Mouse (Mus musculus) hindbrain, embryonic 15.5 days (tissue): ENCODE measurements around the gene Cnksr1. TPM values are rescaled to one million over a fixed set of nuclear protein-coding genes. Genes with fewer than 3 reads are reported as not detected.

ENCODE experiments used
- ATAC-seq: fragments of 200-750 bp; cut with Nextera tagmentation; 2 replicates; pipeline ENCODE4 v1.8.0; 2017; ENCODE audit warnings: low read depth, moderate number of reproducible peaks, moderate TSS enrichment; ENCODE audit not compliant: low FRiP score
- H3K27ac ChIP-seq: fragments of 300-500 bp; sonication (generic); replicated peaks from 2 replicates; pipeline ENCODE4 v1.5.1; 2015; ENCODE audit warnings: mild to moderate bottlenecking, inconsistent platforms
- H3K27me3 ChIP-seq: fragments of 300-500 bp; sonication (generic); 2 replicates; pipeline ENCODE4 v1.6.1; 2015; ENCODE audit warnings: control low read depth, inconsistent platforms
- H3K36me3 ChIP-seq: fragments of 300-500 bp; sonication (generic); 2 replicates; pipeline ENCODE4 v1.6.1; 2015; ENCODE audit warnings: control low read depth, inconsistent platforms
- H3K4me1 ChIP-seq: fragments of 300-500 bp; sonication (generic); replicated peaks from 2 replicates; pipeline ENCODE4 v1.6.1; 2015; ENCODE audit warnings: control low read depth, inconsistent platforms
- H3K4me2 ChIP-seq: fragments of 300-500 bp; sonication (generic); 2 replicates; pipeline ENCODE4 v1.6.1; 2015; ENCODE audit warnings: moderate library complexity, mild to moderate bottlenecking, inconsistent platforms
- H3K4me3 ChIP-seq: fragments of 300-500 bp; sonication (generic); 2 replicates; pipeline ENCODE4 v1.5.1; 2015; ENCODE audit warnings: mild to moderate bottlenecking, inconsistent platforms
- H3K9ac ChIP-seq: fragments of 300-500 bp; sonication (generic); 2 replicates; pipeline ENCODE4 v1.6.1; 2015; ENCODE audit warnings: inconsistent platforms
- H3K9me3 ChIP-seq: fragments of 300-500 bp; sonication (generic); 2 replicates; pipeline ENCODE4 v1.6.1; 2016; ENCODE audit warnings: control low read depth, inconsistent platforms
- WGBS: fragments of 180-500 bp; shearing (Covaris S2); methylation state at CpG from one replicate; pipeline ENCODE4 v1.1.7; 2015; 5-methylcytosine and 5-hydroxymethylcytosine counted together
- polyA plus RNA-seq: library from polyadenylated mRNA; unstranded; fragments of >200 nt; fragmentation: Nextera tagmentation; extraction: Ambion mirVana; gene quantifications from 2 replicates; pipeline ENCODE4 v1.2.1, GENCODE M21; 2015

Gene Cnksr1
- polyA plus RNA-seq, 1 experiment from 2014 or later = 0.30 TPM

- no peaks in the 10 kb centered on the region for H3K36me3 ChIP-seq
- H3K9ac ChIP-seq = no peak overlapping the region
- H3K4me2 ChIP-seq = no peak overlapping the region
- WGBS = 80% methylated on average over 5 of the region's 5 CpGs
- H3K9me3 ChIP-seq = no peaks in the 10 kb centered on the region
- H3K27me3 ChIP-seq = peaks cover 18% of the 10 kb centered on the region
- no peak overlapping the region for H3K27ac ChIP-seq
- H3K4me3 ChIP-seq = no peak overlapping the region
- H3K4me1 ChIP-seq = peaks cover 12% of the 10 kb centered on the region
- no peak for ATAC-seq
Measured at GRCm38 (mm10) chr4:134234876-134235275, 3.3 kb downstream of the Cnksr1 start.

GRCm38 (mm10) chr4:134230431-134230830 lies 7.8 kb downstream of the Cnksr1 start:
- H3K4me1 ChIP-seq = no peaks in the 10 kb centered on the region
- ATAC-seq = no peak
- 48% methylated on average over 8 of the region's 8 CpGs for WGBS
- no peak overlapping the region for H3K4me2 ChIP-seq
- no peaks in the 10 kb centered on the region for H3K27me3 ChIP-seq
- H3K4me3 ChIP-seq = no peak overlapping the region
- no peaks in the 10 kb centered on the region for H3K36me3 ChIP-seq
- no peaks in the 10 kb centered on the region for H3K9me3 ChIP-seq
- H3K9ac ChIP-seq = no peak overlapping the region
- no peak overlapping the region for H3K27ac ChIP-seq

- no peaks in the 10 kb centered on the region for H3K4me1 ChIP-seq
- no peaks in the 10 kb centered on the region for H3K9me3 ChIP-seq
- ATAC-seq = no peak
- H3K27me3 ChIP-seq = no peaks in the 10 kb centered on the region
- WGBS = 81% methylated on average over 8 of the region's 8 CpGs
- H3K9ac ChIP-seq = no peak within 1 kb of the TSS
- H3K36me3 ChIP-seq = no peaks in the 10 kb centered on the region
- no peak within 1 kb of the TSS for H3K4me3 ChIP-seq
- H3K4me2 ChIP-seq = no peak within 1 kb of the TSS
- no peak within 1 kb of the TSS for H3K27ac ChIP-seq
Measured at GRCm38 (mm10) chr4:134227194-134227593, 11.0 kb downstream of the Cnksr1 start, which contains the start of gene Catsper4. Gene Catsper4 (minus strand): TSS chr4:134227383.

GRCm38 (mm10) chr4:134222793-134223600 lies 15.2 kb downstream of the Cnksr1 start:
- Histone ChIP-seq H3K36me3 (no peaks in the 10 kb centered on the region), H3K4me2 (no peak overlapping the region), H3K4me1 (no peaks in the 10 kb centered on the region), H3K9me3 (no peaks in the 10 kb centered on the region), H3K4me3 (no peak overlapping the region), H3K9ac (no peak overlapping the region), H3K27ac (no peak overlapping the region), H3K27me3 (no peaks in the 10 kb centered on the region)
- 67% methylated on average over 11 of the region's 11 CpGs for WGBS
- no peak for ATAC-seq

- H3K9ac ChIP-seq = no peak overlapping the region
- H3K4me1 ChIP-seq = no peaks in the 10 kb centered on the region
- H3K4me2 ChIP-seq = no peak overlapping the region
- H3K9me3 ChIP-seq = no peaks in the 10 kb centered on the region
- H3K27ac ChIP-seq = no peak overlapping the region
- ATAC-seq = no peak
- 64% methylated on average over 6 of the region's 6 CpGs for WGBS
- no peaks in the 10 kb centered on the region for H3K36me3 ChIP-seq
- H3K27me3 ChIP-seq = no peaks in the 10 kb centered on the region
- no peak overlapping the region for H3K4me3 ChIP-seq
Measured at GRCm38 (mm10) chr4:134206488-134207053, 31.6 kb downstream of the Cnksr1 start.

DNA sequence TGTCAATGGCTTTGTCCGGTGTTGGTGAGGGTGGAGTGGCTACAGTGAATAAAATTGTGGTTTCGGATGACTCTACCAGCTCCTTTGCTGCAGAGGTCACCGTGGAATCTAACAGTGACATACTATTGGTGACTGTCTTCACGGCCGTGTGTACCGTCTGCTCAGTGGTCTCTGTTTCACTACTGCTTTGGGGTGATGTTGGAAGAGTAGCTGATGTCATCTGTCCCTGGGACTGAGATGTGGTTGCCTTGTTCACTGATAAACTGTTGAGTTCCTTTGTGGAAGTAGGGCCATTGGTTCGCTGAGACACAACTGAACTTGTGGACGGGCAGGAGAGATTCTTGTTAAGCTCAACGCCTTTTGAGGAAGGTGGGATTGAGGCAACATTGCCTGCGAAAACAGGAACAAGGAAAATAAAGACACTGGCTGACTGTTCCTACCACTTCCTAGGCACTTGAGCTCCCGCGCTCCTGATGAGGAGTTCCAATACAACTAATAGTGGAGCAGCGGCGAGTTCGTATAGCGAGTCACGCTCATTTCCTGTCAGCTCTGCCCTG lies 34.8 kb downstream of the Cnksr1 start:
- no peak overlapping the region for H3K4me2 ChIP-seq
- no peaks in the 10 kb centered on the region for H3K4me1 ChIP-seq
- no peaks in the 10 kb centered on the region for H3K36me3 ChIP-seq
- H3K4me3 ChIP-seq = no peak overlapping the region
- no peak overlapping the region for H3K9ac ChIP-seq
- H3K27me3 ChIP-seq = no peaks in the 10 kb centered on the region
- no peaks in the 10 kb centered on the region for H3K9me3 ChIP-seq
- no peak overlapping the region for H3K27ac ChIP-seq
- 90% methylated on average over 17 of the region's 17 CpGs for WGBS
- no peak for ATAC-seq

DNA sequence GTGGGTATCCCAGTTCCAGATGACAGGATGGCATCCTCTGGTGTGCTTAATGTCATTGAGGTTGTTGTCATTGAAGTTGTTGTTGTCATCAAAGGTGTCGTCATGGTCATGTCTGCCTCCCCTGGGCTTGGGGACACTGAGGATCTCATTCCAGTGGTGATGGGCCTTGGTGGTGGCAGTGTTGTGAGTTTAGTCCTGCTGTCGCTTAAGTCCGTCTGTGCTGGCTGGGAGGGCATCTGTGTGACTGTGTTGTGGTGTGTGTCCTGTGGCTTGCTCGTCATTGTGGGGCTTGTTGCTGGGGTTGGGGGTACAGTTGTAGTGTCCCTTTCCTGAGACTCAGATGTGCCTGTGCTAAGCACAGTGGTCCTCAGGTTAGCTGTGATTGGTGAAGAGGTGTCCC lies 35.3 kb downstream of the Cnksr1 start, which contains the start of gene Gm7534:
Gm7534 (minus strand) TSS at position 101 of the 400 bp plus-strand sequence.
- H3K9ac ChIP-seq = no peak within 1 kb of the TSS
- no peak within 1 kb of the TSS for H3K27ac ChIP-seq
- no peak for ATAC-seq
- H3K4me2 ChIP-seq = no peak within 1 kb of the TSS
- H3K9me3 ChIP-seq = no peaks in the 10 kb centered on the region
- 89% methylated on average over 4 of the region's 4 CpGs for WGBS
- H3K27me3 ChIP-seq = no peaks in the 10 kb centered on the region
- no peak within 1 kb of the TSS for H3K4me3 ChIP-seq
- no peaks in the 10 kb centered on the region for H3K4me1 ChIP-seq
- no peaks in the 10 kb centered on the region for H3K36me3 ChIP-seq

DNA sequence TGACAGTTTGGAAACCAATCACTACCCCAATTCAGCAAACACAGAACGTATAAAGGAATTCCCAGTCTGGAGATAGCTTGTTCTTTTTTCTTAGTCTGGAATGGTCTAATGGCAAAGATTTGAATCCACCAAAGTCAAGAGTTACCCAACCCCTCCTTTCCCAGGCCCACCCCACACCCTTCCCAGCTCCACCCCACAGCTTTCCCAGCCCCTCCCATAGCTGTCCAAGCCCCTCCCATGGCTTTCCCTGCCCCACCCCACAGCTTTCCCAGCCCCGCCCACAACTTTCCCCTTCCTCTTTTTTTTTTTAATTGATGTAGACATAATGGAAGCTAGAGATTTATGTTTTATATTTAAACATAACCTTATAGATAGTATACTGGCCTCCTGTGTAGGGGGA lies 38.8 kb downstream of the Cnksr1 start:
- no peak overlapping the region for H3K9ac ChIP-seq
- H3K4me2 ChIP-seq = no peak overlapping the region
- 88% methylated on average over 2 of the region's 2 CpGs for WGBS
- H3K27ac ChIP-seq = no peak overlapping the region
- H3K4me1 ChIP-seq = no peaks in the 10 kb centered on the region
- H3K36me3 ChIP-seq = no peaks in the 10 kb centered on the region
- no peak for ATAC-seq
- no peak overlapping the region for H3K4me3 ChIP-seq
- H3K9me3 ChIP-seq = no peaks in the 10 kb centered on the region
- no peaks in the 10 kb centered on the region for H3K27me3 ChIP-seq

GRCm38 (mm10) chr4:134186268-134186667 lies 51.9 kb downstream of the Cnksr1 start:
- Histone ChIP-seq H3K9ac (peak overlapping the region; percentile 68), H3K36me3 (no peaks in the 10 kb centered on the region), H3K27me3 (no peaks in the 10 kb centered on the region), H3K4me3 (peak overlapping the region; percentile 79), H3K4me1 (peaks cover 9% of the 10 kb centered on the region), H3K4me2 (peak overlapping the region; percentile 74), H3K9me3 (no peaks in the 10 kb centered on the region), H3K27ac (peak overlapping the region; percentile 80)
- WGBS = under 1% methylated on average over 22 of the region's 22 CpGs
- ATAC-seq = no peak

- Histone ChIP-seq H3K36me3 (no peaks in the 10 kb centered on the region), H3K4me2 (peak overlapping the region; percentile 74), H3K4me3 (peak overlapping the region; percentile 79), H3K9me3 (no peaks in the 10 kb centered on the region), H3K27ac (no peak overlapping the region), H3K9ac (peak overlapping the region; percentile 68; the same call in 1 of the 2 replicates), H3K4me1 (peaks cover 9% of the 10 kb centered on the region), H3K27me3 (no peaks in the 10 kb centered on the region)
- no peak for ATAC-seq
- WGBS = 81% methylated on average over 3 of the region's 3 CpGs
Measured at GRCm38 (mm10) chr4:134185569-134185968, 52.6 kb downstream of the Cnksr1 start.

GRCm38 (mm10) chr4:134183711-134184110 lies 54.5 kb downstream of the Cnksr1 start:
- Histone ChIP-seq H3K4me3 (no peak overlapping the region), H3K4me1 (peaks cover 9% of the 10 kb centered on the region), H3K4me2 (no peak overlapping the region), H3K9ac (no peak overlapping the region), H3K9me3 (no peaks in the 10 kb centered on the region), H3K27ac (no peak overlapping the region), H3K27me3 (no peaks in the 10 kb centered on the region), H3K36me3 (no peaks in the 10 kb centered on the region)
- ATAC-seq = no peak
- WGBS = 85% methylated on average over 3 of the region's 3 CpGs

GRCm38 (mm10) chr4:134181825-134182224 lies 56.4 kb downstream of the Cnksr1 start:
- no peak overlapping the region for H3K27ac ChIP-seq
- no peaks in the 10 kb centered on the region for H3K27me3 ChIP-seq
- H3K36me3 ChIP-seq = no peaks in the 10 kb centered on the region
- H3K4me3 ChIP-seq = no peak overlapping the region
- no peaks in the 10 kb centered on the region for H3K9me3 ChIP-seq
- H3K4me1 ChIP-seq = peaks cover 9% of the 10 kb centered on the region
- no peak for ATAC-seq
- no peak overlapping the region for H3K9ac ChIP-seq
- H3K4me2 ChIP-seq = no peak overlapping the region
